Mouse (Mus musculus) forebrain, embryonic 14.5 days (tissue): ENCODE measurements at regions not wholly inside any gene's neighbourhood (a gene's known extent, or its start where the extent isn't known, plus 50 kb on each side); places are given as distances from the start of the nearest gene placed in this dataset.

Experiments
- ATAC-seq: fragments of 200-750 bp; cut with Nextera tagmentation; 2 replicates; pipeline ENCODE4 v1.8.0; 2017; ENCODE audit warnings: mild to moderate bottlenecking, moderate library complexity
- DNase-seq: peaks from one replicate; pipeline ENCODE4 v3.0.0-alpha.2; 2015; ENCODE audit warnings: low spot score
- H3K27ac ChIP-seq: fragments of 300-500 bp; sonication (generic); 2 replicates; pipeline ENCODE4 v1.5.1; 2014; ENCODE audit warnings: low read depth, mild to moderate bottlenecking, control low read depth, low read length, moderate library complexity
- H3K27me3 ChIP-seq: fragments of 300-500 bp; sonication (generic); replicated peaks from 2 replicates; pipeline ENCODE4 v1.6.1; 2014; ENCODE audit warnings: low read length, control low read depth, mixed read lengths; ENCODE audit not compliant: control insufficient read depth, insufficient read depth
- H3K36me3 ChIP-seq: fragments of 300-500 bp; sonication (generic); 2 replicates; pipeline ENCODE4 v1.6.1; 2014; ENCODE audit warnings: low read length, control low read depth; ENCODE audit not compliant: control insufficient read depth, insufficient read depth
- H3K4me1 ChIP-seq: fragments of 300-500 bp; sonication (generic); 2 replicates; pipeline ENCODE4 v1.6.1; 2014; ENCODE audit warnings: antibody characterized with exemption, low read length, control low read depth; ENCODE audit not compliant: control insufficient read depth, insufficient read depth
- H3K4me2 ChIP-seq: fragments of 300-500 bp; sonication (generic); 2 replicates; pipeline ENCODE4 v1.6.1; 2014; ENCODE audit warnings: mild to moderate bottlenecking, control low read depth, low read length
- H3K4me3 ChIP-seq: fragments of 300-500 bp; sonication (generic); 2 replicates; pipeline ENCODE4 v1.5.1; 2014; ENCODE audit warnings: low read depth, low read length, control low read depth
- H3K9ac ChIP-seq: fragments of 300-500 bp; sonication (generic); 2 replicates; pipeline ENCODE4 v1.6.1; 2014; ENCODE audit warnings: mild to moderate bottlenecking, low read length, control low read depth, moderate library complexity
- H3K9me3 ChIP-seq: fragments of 300-500 bp; sonication (generic); replicated peaks from 2 replicates; pipeline ENCODE4 v1.6.1; 2016; ENCODE audit warnings: low read length, control low read depth, mixed read lengths; ENCODE audit not compliant: control insufficient read depth
- WGBS: fragments of 180-500 bp; shearing (Covaris S2); extraction: QIAGEN DNeasy Blood & Tissue Kit; methylation state at CpG from one replicate; pipeline ENCODE4 v1.1.7; 2014; 5-methylcytosine and 5-hydroxymethylcytosine counted together

GRCm38 (mm10) chr13:47486658-47487057, 364.2 kb downstream of the Rnf144b start:
- no peaks in the 10 kb centered on the region for H3K36me3 ChIP-seq
- 94% methylated on average over 3 of the region's 3 CpGs for whole genome bisulfite sequencing
- ATAC-seq: no peak

GRCm38 (mm10) chr13:47505380-47505955, 383.0 kb downstream of the Rnf144b start:
- Histone ChIP-seq H3K4me1 (no peaks in the 10 kb centered on the region), H3K36me3 (no peaks in the 10 kb centered on the region), H3K4me3 (no peak overlapping the region), H3K9me3 (no peaks in the 10 kb centered on the region), H3K27me3 (no peaks in the 10 kb centered on the region), H3K4me2 (no peak overlapping the region), H3K9ac (no peak overlapping the region), H3K27ac (no peak overlapping the region)
- peak; percentile 30 for DNase-seq
- WGBS: 69% methylated on average over 15 of the region's 15 CpGs
- peak; percentile 44; the same call in 1 of the 2 replicates for ATAC-seq

More at GRCm38 (mm10) chr13:47486658-47487057, 364.2 kb downstream of the Rnf144b start:
- no peak overlapping the region for H3K9ac ChIP-seq
- no peaks in the 10 kb centered on the region for H3K9me3 ChIP-seq
- no peaks in the 10 kb centered on the region for H3K4me1 ChIP-seq
- no peaks in the 10 kb centered on the region for H3K27me3 ChIP-seq
- no peak overlapping the region for H3K4me3 ChIP-seq
- H3K4me2 ChIP-seq: no peak overlapping the region
- no peak for DNase-seq
- no peak overlapping the region for H3K27ac ChIP-seq

DNA sequence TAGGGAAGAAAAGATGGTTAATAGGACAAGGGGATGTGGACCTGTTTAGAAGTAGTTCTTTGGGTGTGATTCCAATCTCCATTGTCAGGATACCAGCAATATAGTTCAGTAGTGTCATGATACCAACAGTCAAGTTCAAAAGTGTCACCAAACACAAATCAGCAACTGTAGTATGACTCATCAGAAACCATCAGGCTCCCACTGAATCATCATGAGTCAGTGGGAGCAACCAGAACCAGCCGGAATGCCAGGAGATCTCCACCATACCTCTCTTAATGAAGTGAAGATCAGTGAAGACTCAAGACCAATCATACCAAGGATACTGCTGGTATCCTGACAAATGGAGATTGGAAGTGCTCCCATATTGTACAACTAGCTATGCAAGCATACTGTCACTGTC, 410.5 kb downstream of the Rnf144b start:
- no peak for ATAC-seq
- Histone ChIP-seq H3K9ac (no peak overlapping the region), H3K27me3 (no peaks in the 10 kb centered on the region), H3K9me3 (no peaks in the 10 kb centered on the region), H3K4me1 (no peaks in the 10 kb centered on the region), H3K27ac (no peak overlapping the region), H3K36me3 (no peaks in the 10 kb centered on the region), H3K4me3 (no peak overlapping the region), H3K4me2 (no peak overlapping the region)
- WGBS: 97% methylated on average over 1 of the region's 1 CpGs
- no peak for DNase-seq

DNA sequence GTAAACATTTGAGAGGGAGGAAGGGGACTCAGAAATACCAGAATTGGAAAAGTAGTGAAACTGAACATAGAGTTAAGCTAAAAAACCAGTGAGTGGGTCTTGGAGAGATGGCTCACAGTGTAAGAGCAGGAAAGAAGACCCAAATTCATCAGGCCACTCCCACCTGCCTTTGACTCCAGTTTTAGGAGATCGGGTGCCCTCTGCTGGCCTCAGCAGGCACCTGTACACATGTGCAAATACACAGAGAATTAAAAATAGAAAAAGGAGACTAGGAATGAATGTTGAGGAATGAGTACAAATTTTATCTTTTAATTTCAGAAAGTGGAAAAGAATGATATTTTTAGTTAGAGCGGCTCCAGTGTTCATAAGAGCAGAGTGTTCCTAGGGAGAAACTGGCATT, 414.7 kb downstream of the Rnf144b start:
- DNase-seq (no peak), ATAC-seq (no peak)
- Histone ChIP-seq H3K36me3 (no peaks in the 10 kb centered on the region), H3K4me2 (no peak overlapping the region), H3K27ac (no peak overlapping the region), H3K9me3 (no peaks in the 10 kb centered on the region), H3K9ac (no peak overlapping the region), H3K4me3 (no peak overlapping the region), H3K4me1 (0 out of 2 replicates have a peak, but pooled peaks cover 4% of the 10 kb centered on the region), H3K27me3 (no peaks in the 10 kb centered on the region)
- 94% methylated on average over 2 of the region's 2 CpGs for WGBS

DNA sequence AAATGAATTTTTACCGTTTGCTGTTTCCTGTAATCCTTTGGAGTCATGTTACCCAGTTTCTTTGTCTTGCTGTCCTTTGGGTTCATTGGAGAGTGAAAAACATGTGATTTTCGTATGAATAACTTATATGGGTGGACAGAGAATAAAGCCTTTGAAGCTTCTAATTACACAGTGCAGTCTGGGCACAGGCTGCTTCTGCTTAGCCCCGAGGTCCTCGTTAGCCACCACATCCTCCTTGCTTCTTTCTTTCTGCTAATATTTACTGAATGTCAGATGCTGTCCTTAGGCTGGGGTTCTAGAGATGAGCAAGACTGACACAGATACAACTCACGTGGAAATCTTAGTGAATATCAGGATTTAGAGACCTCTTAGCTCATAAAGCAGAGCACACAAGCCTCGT, 427.2 kb downstream of the Rnf144b start:
- no peaks in the 10 kb centered on the region for H3K27me3 ChIP-seq
- WGBS: 13% methylated on average over 6 of the region's 6 CpGs
- no peak for ATAC-seq

DNA sequence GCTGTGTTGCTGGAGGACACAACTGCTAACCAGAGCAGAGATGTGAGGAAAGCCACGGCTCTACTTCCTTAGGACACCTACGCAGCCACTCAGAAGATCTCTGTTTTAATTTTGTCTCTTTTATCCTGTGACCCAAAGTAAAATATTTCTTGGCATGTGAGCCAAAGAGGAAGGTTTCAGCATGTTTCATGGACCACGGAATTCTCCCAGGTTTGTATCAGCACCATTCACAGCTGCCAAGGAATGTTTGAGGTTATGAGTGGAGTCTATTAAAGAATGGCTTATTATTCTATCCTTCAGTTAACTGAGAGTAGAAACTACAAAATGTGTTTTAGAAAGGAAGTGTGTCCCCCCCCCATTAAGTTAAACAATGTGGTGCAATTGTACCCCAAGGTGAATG, 429.8 kb downstream of the Rnf144b start:
- Histone ChIP-seq H3K4me1 (peaks cover 5% of the 10 kb centered on the region; the same call in 1 of the 2 replicates), H3K27me3 (no peaks in the 10 kb centered on the region), H3K4me3 (no peak overlapping the region), H3K9me3 (no peaks in the 10 kb centered on the region), H3K27ac (no peak overlapping the region), H3K36me3 (no peaks in the 10 kb centered on the region), H3K9ac (no peak overlapping the region), H3K4me2 (no peak overlapping the region)
- ATAC-seq (no peak), DNase-seq (no peak)
- 87% methylated on average over 3 of the region's 3 CpGs for WGBS

More for the DNA sequence above, 427.2 kb downstream of the Rnf144b start:
- Histone ChIP-seq H3K9me3 (no peaks in the 10 kb centered on the region), H3K4me3 (no peak overlapping the region), H3K9ac (no peak overlapping the region), H3K36me3 (no peaks in the 10 kb centered on the region), H3K4me1 (peaks cover 5% of the 10 kb centered on the region; the same call in 1 of the 2 replicates), H3K27ac (no peak overlapping the region), H3K4me2 (no peak overlapping the region)
- peak; percentile 28 for DNase-seq

- no peak overlapping the region for H3K9ac ChIP-seq
- H3K9me3 ChIP-seq: no peaks in the 10 kb centered on the region
- H3K27me3 ChIP-seq: no peaks in the 10 kb centered on the region
- H3K4me3 ChIP-seq: no peak overlapping the region
- no peak overlapping the region for H3K4me2 ChIP-seq
- ATAC-seq (no peak), DNase-seq (no peak)
- 72% methylated on average over 1 of the region's 1 CpGs for WGBS
- H3K36me3 ChIP-seq: no peaks in the 10 kb centered on the region
- peaks cover 5% of the 10 kb centered on the region; the same call in 1 of the 2 replicates for H3K4me1 ChIP-seq
- H3K27ac ChIP-seq: no peak overlapping the region
Measured at GRCm38 (mm10) chr13:47554198-47554597, 431.7 kb downstream of the Rnf144b start.

DNA sequence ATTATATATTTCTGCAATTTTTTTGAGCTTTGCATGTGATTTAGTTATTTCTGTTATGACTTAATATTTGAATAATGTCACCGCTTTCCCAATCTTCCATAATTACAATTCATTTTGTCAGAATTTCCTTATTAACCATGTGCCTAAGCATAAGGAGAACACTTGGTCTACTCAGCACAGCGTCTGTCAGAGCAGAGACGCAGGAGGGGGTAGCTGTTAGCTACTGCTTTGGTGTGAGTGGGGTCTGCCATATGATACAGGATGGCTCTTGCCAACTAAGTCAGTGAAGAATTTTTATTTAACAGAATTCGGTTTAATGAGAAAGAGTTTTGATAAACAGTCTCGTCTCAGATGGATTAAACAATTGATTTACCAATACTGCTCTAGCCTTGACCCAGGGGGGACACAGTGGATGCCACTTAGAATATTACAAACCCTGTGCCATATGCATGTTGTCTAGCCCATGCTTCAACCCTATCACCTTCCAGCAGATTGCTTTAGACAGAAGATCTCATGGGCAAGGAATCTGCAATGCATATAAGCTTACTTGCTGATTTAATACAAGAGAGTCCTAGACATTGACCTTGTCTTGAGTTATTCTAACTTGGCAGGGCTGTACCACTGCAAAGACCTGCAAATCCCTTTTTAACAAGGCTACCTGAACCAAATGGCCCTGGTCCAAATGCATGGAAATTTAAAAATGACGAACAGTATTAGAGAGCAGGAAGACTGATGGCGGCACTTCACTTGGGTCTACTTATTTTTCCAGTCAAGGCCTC, 434.9 kb downstream of the Rnf144b start:
- Histone ChIP-seq H3K9me3 (no peaks in the 10 kb centered on the region), H3K4me1 (no peaks in the 10 kb centered on the region), H3K4me3 (no peak overlapping the region), H3K4me2 (no peak overlapping the region), H3K27me3 (no peaks in the 10 kb centered on the region), H3K9ac (no peak overlapping the region), H3K36me3 (no peaks in the 10 kb centered on the region), H3K27ac (no peak overlapping the region)
- ATAC-seq: peak; percentile 50; the same call in 1 of the 2 replicates
- 80% methylated on average over 7 of the region's 7 CpGs for WGBS
- DNase-seq: peak; percentile 70

GRCm38 (mm10) chr13:47562836-47563235, 440.4 kb downstream of the Rnf144b start:
- 88% methylated on average over 8 of the region's 8 CpGs for WGBS

More at GRCm38 (mm10) chr13:47562836-47563235, 440.4 kb downstream of the Rnf144b start:
- no peak overlapping the region for H3K4me2 ChIP-seq
- no peak overlapping the region for H3K9ac ChIP-seq
- no peaks in the 10 kb centered on the region for H3K36me3 ChIP-seq
- H3K27me3 ChIP-seq: no peaks in the 10 kb centered on the region
- H3K9me3 ChIP-seq: no peaks in the 10 kb centered on the region
- H3K4me3 ChIP-seq: no peak overlapping the region
- H3K27ac ChIP-seq: no peak overlapping the region
- no peak for DNase-seq
- ATAC-seq: no peak
- H3K4me1 ChIP-seq: no peaks in the 10 kb centered on the region
